Mouse (Mus musculus) layer of hippocampus, postnatal 10 days (tissue): ENCODE data around the gene Dip2a. TPM values are rescaled to one million over a fixed set of nuclear protein-coding genes. Genes with fewer than 3 reads are reported as not detected.

Experiments
- DNase-seq, 2 experiments: peaks; one replicate each; pipeline ENCODE4 v3.0.0; 2021; ENCODE audit warnings: low spot score in 2 of 2
- long read RNA-seq: library from polyadenylated mRNA; stranded (forward); transcript quantifications from one replicate; pipeline ENCODE4 v2.0.0, GENCODE M21; 2023
- total RNA-seq, 2 experiments: library from RNA; stranded (reverse); gene quantifications; 2 replicates each; pipeline ENCODE4 v1.2.3; 2021

Dip2a gene
- total RNA-seq: 10 to 100 TPM; 60.6 to 63.2 TPM
- long read RNA-seq, partial matches to known transcripts: 1 of 8 reads
- long read RNA-seq, other reads (novel, unspliced or antisense): 7 of 8 reads

GRCm38 (mm10) chr10:76344711-76345539 lies at the start of gene Dip2a:
Dip2a (minus strand) TSS chr10:76345291.
- peak; percentile 94 to 98 for DNase-seq

DNA sequence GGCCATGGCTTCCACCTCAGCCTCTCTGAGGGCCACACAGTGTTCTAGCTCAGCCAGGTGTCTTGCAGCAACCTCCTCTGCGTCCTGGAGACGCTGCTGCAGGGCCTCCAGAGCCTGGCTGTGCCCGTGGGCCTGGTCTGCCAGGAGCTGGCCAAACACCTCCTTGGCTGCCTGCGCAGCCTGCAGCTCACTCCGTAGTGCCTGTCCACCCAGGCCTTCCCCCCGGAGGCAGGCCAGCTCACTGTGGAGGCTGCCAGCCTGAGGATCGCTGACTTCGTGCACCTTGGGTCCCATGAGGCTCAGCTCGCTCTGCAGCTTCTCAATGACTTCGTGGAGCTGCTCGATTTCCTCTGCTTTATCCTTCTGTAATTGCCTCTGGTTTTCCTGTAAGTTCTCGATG lies 47.5 kb upstream of the Dip2a start:
- DNase-seq: no peak

- DNase-seq: no peak
These were observed 46.7 kb upstream of the Dip2a start for GRCm38 (mm10) chr10:76391786-76392185.

DNA sequence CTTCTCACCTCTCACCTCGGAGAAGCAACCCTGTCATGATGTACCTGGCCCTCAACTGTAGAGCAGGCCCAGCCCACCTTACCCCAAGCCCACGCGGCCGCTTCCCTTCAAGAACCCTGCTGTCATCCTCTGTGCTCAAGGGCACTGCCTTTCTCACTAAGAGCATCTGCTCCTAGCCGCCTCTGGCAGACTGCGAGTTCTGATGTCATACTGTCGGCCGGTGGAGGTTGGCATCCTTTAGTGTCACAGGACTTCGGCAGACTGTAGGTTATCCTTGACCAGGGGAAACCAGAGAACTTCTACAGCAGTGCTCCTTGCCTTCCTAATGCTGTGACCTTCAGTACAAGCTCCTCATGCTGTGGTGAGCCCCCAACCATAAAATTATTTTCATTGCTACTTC lies 46.1 kb upstream of the Dip2a start:
- no peak for DNase-seq

DNA sequence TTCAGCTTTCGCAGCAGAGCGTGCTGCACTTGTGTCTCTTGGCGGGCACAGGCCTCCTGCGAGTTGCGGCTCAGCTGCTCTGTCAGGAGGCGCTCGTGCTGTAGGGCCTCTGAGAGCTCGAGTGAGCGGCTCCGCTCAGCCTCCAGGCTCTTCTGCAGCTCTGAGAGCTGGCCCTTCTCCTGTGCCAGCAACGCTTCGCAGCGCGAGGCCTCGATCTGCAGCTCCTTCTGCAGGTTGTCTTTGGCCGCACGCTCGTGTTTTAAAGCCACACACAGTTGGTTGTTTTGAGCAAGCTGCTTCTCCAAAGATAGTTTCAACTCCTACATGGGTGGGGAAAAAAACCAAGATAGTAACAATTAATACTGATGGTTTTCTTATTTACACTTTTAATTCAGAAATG lies 29.9 kb upstream of the Dip2a start:
- no peak for DNase-seq

- no peak for DNase-seq
These were observed 26.6 kb upstream of the Dip2a start for GRCm38 (mm10) chr10:76371736-76372135.

DNA sequence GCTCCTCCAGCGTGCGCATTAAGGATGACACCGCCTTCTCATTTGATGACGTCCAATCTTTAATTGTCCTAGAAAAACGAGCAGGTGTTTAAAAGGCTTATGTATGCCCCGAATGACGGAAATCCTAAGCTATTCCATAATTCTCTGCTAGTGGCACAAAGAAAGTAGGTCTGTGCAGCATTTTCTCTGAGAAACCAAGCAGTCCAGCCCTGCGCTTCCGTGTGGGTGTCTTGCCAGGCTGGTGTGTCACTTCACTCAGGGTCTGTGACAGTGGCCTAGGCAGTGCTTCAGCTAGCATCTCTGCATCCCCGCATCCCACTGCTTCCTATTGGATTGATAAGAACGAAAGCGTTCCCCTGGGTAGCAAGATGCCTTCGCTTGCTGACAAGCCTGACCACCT lies 23.7 kb upstream of the Dip2a start:
- no peak for DNase-seq

GRCm38 (mm10) chr10:76363233-76363632 lies 18.1 kb upstream of the Dip2a start:
- no peak for DNase-seq

GRCm38 (mm10) chr10:76358468-76358867 lies 13.4 kb upstream of the Dip2a start:
- DNase-seq: peak in 1 of 2 experiments; percentile 32

DNA sequence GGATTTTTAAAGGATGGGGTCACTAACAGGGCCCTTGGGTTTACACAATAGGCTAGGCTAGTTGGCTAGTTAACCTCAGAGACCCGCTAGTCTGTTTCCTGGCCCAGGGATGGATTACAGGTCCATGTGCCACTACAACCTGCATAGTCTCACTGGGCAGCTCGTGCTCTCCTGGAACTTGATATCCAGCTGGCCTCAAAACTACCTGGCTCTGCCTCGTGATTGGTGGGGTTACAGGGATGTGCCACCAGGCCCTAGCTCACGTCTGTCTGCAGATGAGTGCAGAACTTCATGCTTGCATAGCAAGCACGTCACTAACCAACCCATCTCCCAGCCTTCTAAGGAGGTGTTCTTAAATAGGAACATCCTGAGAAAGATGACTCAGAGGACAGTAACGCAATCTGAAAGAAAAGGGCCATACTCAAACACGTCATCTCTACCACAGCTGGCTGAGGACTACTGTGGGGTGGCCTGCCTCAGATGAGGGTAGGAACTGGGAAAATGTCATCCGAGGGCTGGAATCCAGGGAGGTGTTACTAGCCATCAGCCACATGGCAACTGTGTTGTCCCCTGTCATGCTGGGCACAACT lies 12.3 kb upstream of the Dip2a start:
- DNase-seq: no peak

DNA sequence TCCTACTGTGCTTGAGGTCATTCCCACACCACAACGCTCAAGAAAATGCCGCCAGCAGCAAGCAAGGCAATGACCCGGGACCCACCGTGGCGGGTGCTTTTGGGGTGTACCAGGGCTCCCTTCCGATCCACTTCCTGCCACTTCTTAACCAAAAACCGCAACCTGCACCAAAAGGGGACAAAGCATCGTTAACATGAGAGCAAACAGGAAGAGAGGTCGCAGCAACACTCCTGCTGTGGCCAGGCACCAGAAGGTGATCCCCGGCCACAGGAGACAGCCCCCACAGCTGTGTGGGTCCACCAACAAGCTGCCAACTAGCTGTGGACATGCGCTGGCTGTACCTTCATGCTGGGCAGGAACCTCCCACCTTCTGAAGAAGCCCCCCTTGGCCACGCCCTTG lies 9.9 kb upstream of the Dip2a start:
- DNase-seq: no peak

GRCm38 (mm10) chr10:76353986-76354385 lies 8.9 kb upstream of the Dip2a start:
- DNase-seq: no peak

DNA sequence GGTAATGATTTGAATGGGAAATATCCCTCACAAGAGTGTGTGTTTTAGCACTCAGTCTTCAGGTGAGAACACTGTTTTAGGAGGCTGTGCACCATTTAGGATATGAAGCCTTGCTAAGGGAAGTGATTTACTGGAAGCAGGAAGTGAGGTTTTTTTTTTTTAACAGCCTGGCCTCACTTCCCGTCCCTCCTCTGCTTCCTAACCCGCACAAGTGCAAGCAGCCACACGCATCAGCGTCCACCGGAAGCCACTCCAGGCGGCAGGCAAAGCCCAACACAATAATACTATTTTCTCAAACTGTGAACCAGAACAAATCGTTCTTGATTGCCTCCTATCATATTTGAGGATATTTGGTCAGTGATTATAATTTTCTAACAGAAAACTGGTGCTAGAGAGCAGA lies 6.9 kb upstream of the Dip2a start:
- no peak for DNase-seq

DNA sequence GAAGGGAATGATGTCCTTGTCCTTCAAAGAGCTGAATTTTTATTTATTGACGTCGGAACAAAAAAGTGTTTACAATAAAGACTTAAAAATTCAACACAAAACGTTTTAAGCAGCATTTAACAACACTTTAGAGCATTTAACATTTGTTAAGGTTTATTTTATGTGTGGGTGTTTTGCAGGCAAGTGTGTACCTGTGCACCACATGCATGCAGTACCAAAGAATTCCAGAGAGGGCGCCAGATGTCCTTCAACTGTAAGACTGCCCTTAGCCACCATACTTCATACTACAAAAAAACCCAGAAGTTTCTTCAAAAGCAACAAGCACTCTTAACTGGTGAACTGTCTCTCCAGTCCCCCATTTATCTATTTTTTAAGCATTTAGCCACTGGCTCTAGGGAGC lies 1.5 kb upstream of the Dip2a start:
- DNase-seq: peak; percentile 67 to 71

DNA sequence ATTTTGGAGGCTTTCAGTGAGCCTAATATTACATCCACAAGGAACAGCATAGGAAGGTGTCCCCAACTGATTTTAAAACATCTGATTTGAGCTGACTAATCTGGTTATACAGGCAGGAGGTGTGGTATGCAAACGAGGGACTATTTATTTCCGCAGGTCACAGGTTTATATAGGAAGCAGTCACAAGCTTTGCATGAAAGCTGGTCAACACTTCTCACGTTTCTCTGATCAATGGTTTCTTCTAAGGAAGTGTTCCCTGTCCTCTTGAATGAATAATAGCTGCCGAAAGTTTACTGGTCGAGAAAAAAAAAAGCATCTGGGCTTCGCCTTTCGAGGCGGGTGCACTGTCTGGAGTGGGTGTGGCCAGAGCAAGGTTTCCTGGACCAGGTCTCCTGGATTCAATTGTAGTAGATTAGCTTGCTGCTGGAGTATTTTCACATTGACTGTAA lies 976 bp upstream of the Dip2a start:
- no peak for DNase-seq

- DNase-seq: no peak
These were observed 430 bp upstream of the Dip2a start for GRCm38 (mm10) chr10:76345540-76345902.

DNA sequence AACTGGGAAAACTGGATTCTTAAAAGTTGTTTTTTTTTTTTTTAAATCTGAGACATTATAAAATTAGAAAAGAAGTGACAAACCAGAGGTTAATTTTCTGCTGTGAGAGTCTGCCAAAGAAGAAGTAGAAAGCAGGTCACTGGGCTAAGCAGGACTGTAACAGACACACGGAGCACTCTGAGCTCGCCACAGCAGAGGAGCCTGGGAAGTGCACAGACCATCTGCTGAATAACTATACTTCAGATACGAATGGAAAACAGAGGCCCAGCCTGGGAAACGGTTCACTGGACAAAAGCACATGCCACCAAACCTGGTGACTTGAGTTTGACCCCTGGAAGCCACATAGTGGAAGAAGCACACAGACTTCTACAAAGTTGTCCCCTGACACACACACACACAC lies 10.7 kb downstream of the Dip2a start:
- DNase-seq: no peak

- no peak for DNase-seq
These were observed 13.1 kb downstream of the Dip2a start for GRCm38 (mm10) chr10:76332040-76332439.

DNA sequence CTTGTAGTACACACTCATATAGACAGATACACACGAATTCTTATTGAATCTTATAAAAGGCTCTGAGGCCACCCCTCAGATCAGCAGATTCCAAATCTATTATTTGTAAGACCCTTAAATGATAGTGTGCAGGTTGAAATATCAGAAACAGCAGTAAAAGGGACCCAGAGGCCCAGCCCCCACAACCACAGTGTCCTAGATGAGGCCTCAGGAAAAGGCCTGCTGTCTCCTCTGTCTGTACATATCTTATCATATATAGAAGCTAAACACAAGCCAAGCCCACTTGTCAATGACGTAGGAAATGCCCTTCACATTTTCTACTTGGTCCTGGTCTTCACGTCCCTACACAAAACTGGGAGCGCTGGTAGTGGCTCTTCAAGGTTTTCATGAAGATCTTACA lies 16.0 kb downstream of the Dip2a start:
- DNase-seq: no peak

GRCm38 (mm10) chr10:76328574-76328973 lies 16.5 kb downstream of the Dip2a start:
- no peak for DNase-seq

- DNase-seq: no peak
These were observed 18.6 kb downstream of the Dip2a start for GRCm38 (mm10) chr10:76326304-76327006.

DNA sequence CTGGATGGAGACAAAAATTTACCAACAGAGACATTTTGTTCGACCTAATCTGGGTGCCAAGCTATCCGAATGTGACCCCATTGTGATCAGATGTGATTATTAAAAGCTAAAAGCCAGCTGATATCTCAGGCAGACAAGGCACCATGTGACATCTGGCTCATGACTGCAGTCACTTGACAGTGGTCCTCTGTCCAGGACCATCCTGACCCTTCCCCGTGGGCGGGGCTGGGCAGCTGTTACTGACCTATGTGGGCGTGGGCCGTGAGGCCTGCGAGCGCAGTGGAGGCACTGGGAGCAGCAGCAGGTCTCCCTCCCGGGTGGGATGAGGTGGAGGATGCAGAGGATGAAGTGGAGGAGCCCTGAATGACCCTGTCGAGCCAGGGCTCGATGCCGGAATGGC lies 27.5 kb downstream of the Dip2a start:
- no peak for DNase-seq
